Mouse (Mus musculus) yolk sac, embryonic 10.5 days (tissue): ENCODE results near the gene Apbb1ip.
"Not testable (repeated sequence)": the region's sequence is repeated elsewhere in the genome, so short reads cannot be mapped to it uniquely, and the experiment has no call there.

Experiments used
- DNase-seq: peaks from one replicate; pipeline ENCODE4 v3.0.0-alpha.2; 2017; ENCODE audit warnings: low spot score

Apbb1ip gene

DNA sequence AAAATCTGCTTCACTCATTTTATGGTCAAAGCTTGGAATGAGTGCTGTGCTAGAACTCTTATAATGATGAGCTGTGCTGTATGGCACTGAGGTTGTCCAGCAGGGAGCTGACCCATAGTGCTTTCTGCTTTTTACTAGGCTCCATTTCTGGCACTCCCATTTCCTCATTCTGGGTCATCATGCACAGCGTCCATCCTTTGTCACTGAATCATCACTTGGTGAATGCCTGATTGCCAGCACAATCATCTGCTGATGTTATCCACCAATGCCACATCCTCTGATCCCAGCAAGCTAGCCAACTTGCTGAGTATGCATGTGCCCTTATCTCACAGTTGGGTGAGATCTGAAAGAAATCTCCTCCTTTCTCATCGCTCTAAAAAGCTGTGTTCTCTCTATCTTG lies 48.4 kb downstream of the Apbb1ip start:
- DNase-seq, result no peak

DNA sequence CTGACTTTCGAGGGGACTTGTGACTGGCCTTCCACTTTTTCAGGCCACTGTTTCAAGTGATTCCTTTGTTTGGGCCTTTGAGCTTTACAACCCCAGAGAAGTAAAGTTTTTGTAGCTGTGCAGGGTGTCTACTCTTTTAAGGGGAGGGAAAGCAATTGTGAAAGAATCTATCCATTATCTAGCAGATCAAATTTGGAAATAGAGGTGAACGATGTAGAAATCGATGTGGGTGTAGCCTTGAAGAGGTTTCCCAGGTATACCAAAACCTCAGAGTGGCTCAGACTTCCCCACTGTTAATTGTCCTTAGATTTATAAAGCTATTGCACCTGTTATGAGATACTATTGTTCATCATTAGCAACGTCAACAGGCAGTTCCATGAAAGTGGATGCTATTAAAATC lies 71.6 kb downstream of the Apbb1ip start:
- DNase-seq, result no peak

DNA sequence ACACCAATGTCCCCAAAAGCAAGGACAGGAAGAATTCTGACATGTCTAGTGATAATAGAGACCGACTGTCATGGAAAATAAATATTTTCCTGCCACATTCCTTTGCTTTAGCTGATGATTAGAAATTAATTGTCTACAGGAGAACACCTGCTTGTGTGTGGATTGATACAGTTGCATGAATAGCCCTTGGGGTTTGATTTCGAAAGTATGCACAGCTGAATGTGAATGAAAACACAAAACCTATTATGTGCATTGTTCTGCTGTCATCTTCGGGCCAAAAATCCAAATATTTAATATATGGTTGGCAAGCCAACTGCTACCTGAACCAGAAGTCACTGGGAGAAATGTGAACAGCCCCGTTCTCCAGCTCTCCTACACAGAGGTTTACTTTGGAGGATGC lies 78.0 kb downstream of the Apbb1ip start:
- no peak for DNase-seq

DNA sequence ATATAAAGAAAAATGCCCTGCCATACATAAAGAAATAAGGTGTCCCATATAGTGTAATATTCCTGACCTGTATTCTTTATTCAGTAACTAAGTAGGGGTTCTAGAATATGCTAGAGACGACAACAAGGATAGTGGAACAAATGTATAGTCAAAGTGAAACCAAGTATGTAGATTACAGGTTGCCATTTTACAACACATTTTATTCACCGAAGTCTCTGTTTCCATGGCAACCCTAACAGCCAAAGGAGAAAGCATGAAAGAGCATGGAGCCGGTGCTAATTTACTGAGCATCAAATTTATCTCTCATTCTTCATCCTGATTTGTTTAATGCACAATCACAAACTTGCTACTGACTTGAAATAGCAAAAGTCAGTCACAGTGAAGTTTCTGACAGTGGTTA lies 83.6 kb downstream of the Apbb1ip start:
- no peak for DNase-seq

DNA sequence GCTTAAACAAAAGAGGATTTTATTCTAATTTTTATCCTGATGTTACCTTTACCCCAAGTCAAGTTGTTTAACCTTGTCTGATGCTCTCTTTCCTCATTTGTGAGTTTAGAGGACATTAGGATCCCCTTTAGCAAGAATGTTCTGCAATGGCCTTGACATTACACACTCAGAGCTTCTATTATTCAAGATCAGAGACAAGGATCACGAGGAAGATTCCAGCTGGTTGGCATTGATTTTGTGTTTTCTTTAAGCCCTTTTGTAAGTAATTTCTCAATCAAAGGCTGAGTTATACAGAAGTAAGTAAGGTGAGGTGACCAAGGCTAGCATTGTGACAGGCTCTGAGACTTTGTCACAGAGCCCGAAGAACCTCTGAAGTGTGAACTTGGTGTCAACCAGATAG lies 88.3 kb downstream of the Apbb1ip start:
- no peak for DNase-seq

DNA sequence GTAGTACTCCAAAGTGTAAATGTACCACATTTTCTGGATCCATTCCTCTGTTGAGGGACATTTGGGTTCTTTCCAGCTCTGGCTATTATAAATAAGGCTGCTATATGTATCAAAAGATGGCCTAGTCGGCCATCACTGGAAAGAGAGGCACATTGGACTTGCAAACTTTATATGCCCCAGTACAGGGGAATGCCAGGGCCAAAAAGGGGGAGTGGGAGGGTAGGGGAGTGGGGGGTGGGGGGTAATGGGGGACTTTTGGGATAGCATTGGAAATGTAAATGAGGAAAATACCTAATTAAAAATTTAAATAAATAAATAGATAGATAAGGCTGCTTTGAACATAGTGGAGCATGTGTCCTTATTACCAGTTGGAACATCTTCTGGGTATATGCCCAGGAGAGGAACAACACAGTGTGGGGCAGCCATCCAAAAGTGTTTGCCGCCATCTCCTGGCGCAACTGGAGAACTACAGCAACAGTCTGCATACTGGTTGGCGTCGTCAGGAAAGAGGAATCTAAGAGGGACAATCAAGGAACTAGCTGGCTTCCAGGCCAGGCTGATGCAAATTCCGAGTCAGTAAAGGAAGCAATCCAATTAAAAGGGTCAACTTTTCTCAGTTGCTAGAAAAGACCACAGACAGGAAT lies 90.6 kb downstream of the Apbb1ip start:
- peak; percentile 8 for DNase-seq

DNA sequence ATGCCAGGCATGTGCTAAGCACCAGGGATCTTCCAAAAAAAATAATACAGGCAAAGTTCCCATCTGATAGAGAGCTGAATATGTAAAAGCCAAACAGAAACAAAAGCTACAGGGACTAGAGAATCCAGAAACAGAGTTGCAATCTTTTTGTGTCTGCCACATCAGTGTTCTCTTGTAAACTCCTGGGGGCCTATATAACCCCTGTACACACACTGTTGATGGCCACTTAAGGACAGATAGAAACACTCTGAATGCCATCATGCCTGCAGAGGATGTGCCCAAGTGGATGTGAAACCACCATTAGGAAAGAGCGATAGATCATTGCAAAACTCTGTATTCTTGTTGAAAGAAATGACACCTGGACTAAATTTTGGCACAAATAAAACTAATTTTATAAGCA lies 91.9 kb downstream of the Apbb1ip start:
- no peak for DNase-seq

DNA sequence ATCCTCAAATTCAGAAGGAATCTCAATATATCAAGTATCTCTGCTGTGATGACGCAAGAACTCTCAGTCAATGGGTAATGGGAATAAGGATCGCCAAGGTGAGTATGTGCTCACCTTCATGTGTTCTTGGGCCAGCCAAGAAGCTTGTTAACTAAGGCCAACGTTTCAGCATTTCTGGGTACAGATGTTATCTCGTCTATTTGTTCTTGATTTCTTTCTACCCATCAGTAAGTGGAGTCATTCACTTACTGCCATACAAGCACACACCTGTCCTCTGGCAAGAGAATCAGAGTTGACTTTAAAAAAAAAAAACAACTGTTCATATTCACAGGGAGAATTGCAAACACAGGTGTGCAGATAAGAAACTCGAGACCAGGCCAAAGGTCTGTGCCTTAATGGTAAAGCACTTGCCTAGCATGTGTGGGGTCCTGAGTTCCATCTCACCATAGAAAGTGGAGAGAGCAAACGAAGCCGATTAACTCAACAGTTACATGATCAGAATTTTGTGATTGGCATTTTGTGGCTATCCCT lies 93.1 kb downstream of the Apbb1ip start:
- no peak for DNase-seq

DNA sequence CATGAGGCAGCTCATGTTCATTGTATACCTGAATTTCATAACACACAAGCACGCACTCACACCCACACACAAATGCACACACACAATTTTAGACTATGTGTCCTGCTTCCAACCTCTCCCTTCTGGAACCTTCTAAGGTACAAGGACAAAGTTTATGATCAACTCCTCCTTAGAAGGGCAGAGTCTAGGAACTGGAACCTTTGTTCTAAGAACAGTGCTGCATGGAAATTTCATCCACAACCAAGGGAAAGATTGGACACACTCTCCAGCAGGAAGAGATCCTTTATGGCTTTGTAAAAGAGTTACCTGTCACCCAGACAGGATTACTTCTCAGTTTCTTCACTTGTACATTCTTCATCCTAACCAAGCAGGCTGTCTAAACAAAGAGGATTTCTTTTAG lies 99.3 kb downstream of the Apbb1ip start:
- DNase-seq, result no peak

DNA sequence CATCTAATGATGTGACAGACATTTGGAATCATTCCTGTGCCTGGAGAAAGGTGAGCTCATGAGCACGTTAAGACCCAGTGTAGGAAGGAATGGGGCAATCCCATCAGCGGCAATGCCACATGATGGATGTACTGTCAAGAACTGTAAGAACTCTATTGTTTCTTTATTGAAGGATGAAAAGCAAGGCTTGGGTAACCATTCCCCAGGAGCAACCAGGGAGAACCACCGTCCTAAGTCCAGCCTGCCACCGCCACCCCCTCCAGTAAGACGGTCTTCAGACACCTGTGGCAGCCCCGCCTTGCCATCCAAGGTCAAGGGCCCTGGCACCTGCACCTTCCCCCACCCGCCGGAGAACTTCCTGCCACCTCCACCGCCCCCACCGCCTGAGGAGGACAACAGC lies 100.7 kb downstream of the Apbb1ip start:
- no peak for DNase-seq

DNA sequence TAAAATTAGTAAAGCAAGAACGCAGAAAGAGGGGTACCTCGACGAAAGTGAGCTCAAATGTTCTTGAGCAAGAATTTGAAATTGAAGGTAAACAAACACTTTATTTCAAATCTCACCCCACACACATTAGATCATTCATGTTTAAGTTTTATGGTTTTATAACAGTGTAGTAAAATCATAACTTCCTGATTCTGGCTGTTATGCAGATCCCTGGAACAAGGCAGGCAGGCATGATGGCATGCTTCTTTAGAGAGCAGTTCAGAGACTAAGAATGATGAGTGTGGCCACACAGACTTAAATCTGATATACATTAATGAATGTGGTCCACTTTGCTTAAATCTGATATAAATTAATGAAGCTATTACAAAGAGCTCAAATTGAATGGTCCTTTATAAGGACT lies 102.7 kb downstream of the Apbb1ip start:
- no peak for DNase-seq

DNA sequence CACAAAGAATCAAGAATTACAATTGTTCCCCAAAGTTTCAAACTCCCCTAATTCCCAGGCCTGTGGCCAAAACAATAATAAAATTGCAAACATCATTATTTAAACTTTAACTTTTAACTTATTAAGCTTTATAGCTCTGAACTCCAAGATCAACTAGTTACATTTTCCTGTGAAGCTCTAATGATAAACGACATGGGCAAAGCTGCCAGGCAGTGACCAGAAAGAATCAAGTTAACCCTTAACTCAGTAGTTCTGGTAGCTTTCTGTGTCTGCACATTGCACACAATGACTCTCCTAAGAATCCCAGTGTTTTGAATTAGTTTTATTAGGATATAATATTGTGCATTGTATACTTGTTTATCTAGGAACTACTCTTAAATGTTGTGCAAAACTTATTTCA lies 104.9 kb downstream of the Apbb1ip start:
- no peak for DNase-seq

DNA sequence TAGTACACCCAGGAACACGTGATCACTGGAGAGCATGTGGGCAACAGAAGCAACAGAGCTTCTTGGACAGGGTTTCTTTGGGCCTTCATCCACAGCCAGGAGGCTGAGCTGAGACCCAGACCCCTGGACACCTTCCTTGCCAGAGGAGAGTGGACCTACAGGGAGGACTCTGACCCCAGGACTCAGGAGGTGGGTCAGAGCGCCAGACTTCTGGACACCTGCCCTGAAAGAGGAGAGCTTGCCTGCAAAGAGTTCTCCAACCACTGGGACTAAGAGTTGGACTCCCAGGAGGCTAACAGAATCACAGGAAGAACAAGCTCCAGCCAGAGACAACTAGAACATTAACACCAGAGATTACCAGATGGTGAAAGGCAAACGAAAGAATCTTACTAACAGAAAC lies 106.8 kb downstream of the Apbb1ip start:
- not testable (repeated sequence) for DNase-seq

DNA sequence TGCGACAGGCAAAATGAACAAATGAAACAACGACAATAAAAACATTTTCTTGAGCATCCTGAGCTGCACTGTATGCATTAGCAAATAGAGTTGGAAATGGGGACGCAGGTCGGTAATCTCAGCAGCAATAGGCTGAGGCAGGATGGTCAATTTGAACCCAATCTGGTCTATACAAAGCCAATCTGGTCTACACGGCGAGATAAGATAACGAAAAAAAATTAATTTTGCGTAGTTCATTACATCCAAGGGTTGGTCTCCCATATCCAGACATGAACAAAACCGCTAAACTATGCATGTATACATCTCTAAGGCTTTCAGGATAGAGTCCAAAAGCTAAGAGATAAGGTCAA lies 121.0 kb downstream of the Apbb1ip start:
- DNase-seq, result no peak

DNA sequence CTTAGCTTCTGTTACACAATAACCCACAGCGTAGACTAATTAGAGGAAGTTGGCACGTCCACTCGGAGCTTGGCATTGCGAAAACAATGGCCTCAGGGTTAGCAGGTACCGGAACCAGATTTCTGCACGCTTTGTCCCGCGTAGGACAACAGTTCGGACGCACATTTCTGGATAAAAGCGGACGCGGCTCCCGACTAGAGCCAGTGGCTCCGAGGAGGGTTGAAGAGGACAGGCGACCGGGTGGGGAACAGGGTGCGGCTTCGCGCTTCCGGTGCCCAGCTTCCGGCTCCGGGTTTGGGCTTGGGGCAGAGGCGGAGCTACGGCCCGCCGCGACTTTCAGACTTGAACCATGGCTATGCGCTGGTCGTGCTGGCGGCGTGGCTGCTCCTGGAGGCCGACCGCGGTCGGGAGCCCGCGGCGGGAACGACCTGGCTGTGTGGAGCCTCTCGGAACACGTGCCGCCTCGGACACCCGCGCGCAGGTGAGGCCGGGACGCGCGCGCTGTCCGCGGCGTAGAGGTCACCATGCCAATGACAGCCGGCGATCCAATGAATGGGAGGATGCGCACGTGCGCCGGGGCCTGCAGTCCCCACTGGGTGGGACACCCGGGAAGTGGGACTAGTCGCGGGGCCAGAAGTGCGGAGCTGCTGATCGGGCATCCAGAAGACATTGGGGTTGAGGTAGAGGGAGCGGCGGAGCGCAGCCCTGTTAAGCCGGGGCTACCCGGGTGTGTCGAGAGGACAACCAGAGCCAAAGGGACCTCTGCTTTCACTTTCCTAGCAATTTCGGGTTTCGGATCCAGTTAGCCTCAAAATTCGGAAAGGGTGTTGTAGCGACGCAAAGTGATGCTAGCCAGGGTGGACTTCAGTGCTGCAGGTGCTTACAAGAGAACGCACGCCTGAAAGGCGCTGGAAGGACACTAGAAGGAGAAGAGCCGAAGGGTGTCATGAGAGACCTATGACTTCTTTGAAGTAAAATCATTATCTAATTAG lies 121.7 kb downstream of the Apbb1ip start, which contains the start of gene Pdss1:
Pdss1 (plus strand) TSS at position 241 of the 992 bp plus-strand sequence.
- peak; percentile 92 for DNase-seq

DNA sequence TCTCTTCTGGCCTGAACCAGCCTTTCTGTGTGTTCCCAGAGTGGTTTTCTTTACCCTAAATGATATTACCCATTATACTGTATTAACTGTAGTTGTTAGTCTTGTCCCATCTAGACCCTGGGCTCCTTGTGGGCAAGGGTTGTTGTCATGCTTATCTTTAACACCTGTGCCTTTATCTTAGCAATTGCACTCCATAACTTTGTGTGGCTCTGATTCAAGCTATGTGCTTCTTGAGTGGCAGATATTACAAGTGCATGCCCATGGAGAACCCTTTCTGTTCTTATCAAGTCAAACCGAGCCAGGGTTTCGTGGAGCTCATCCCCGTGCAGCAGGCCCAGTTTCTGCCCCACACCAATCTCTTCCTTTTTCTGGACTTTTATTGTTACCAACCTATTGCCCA lies 130.1 kb downstream of the Apbb1ip start:
- DNase-seq, result no peak

DNA sequence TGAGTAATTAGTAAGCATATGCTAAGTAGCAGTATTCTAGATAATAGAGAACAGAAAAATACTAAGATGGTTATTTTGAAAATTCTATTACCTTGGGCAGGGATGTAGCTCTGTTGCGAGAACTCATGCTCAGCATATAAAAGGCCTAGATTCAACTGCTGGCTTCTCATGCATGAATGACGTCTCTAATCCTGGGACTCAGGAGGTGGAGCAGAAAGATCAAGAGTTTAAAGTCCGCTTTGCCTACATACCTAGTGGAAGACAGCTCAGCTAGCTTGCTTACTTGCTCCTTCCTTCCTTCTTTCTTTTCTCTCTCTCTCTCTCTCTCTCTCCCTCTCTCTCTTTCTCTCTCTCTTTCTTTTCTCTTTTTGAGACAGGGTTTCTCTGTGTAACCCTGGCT lies 140.5 kb downstream of the Apbb1ip start:
- DNase-seq, result peak; percentile 16

DNA sequence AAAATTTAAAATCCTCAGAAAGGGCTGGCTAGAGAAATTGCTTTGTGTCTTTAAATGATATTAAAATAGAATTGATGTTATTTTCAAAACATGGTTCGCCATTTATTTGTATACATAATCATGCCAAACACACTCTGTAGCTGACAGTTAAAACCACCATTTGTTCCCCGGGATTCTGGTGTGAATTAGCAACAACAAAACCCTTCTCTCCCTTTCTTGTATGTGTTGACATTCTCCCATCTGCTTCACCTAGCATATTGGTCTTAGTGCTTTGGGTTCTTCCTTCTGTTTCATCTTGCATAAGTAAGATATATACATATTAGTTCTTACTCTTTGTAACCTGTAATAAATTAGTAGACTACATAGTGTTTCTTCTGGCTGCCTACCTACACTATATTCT lies 144.8 kb downstream of the Apbb1ip start:
- no peak for DNase-seq
